Mouse (Mus musculus): ENCODE measurements at regions not wholly inside any gene's neighbourhood (a gene's known extent, or its start where the extent isn't known, plus 50 kb on each side); places are given as distances from the start of the nearest gene placed in this dataset.

DNA sequence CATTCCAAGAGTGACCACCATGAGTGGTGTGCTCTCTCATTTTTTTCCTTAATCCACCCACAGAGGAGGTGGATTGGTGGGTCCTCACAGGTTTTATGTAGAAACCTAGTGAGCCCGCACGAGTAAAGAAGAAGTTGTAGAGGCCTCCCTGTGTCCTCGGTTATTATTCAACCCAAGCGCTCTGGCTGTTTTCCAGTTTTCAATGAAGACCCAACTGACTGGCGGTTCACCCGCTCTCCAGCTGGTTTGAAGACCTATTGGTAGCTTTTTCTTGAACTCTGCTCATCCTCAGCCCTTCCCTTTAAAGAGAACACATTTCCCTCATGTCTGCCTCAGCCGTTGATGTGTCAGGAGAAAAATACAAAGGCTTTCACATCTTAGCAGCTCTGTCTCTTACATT is 196.7 kb upstream of the Pou3f3 start:
- H3K27ac ChIP-seq, result no peak overlapping the region
- H3K4me2 ChIP-seq (replicated peaks), result no peak overlapping the region
- no peaks in the 10 kb centered on the region for H3K4me1 ChIP-seq (replicated peaks)
- no peaks in the 10 kb centered on the region for H3K36me3 ChIP-seq
- H3K27me3 ChIP-seq (replicated peaks), result no peaks in the 10 kb centered on the region
- H3K9me3 ChIP-seq, result no peaks in the 10 kb centered on the region
- no peak for ATAC-seq
- H3K4me3 ChIP-seq (replicated peaks), result no peak overlapping the region
- no peak overlapping the region for H3K9ac ChIP-seq
- 90% methylated on average over 7 of the region's 7 CpGs for WGBS

DNA sequence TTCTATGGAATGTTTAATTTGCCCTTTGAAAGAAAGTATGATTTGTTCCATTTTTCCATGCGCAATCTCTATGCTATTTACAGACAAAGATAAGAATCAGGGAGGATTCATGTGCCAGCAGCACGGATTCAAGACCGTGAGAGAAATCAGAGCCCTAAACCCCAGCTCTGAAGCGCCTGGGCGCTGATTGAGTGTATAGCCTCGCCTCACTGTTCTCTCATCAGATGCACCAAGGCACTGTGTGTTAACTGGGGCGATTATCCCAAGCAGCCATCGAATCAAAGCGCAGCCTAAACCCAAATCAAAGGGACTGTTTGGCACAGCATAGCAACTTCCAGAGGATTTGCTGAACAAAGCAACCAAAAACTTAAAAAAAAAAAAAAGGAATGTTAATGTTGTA is 191.1 kb upstream of the Pou3f3 start:
- WGBS, result 74% methylated on average over 9 of the region's 9 CpGs
- H3K36me3 ChIP-seq, result no peaks in the 10 kb centered on the region
- ATAC-seq, result no peak
- no peaks in the 10 kb centered on the region for H3K9me3 ChIP-seq
- H3K27ac ChIP-seq, result no peak overlapping the region
- no peak overlapping the region for H3K4me3 ChIP-seq (replicated peaks)
- H3K27me3 ChIP-seq (replicated peaks), result no peaks in the 10 kb centered on the region
- H3K9ac ChIP-seq, result no peak overlapping the region
- H3K4me2 ChIP-seq (replicated peaks), result no peak overlapping the region
- H3K4me1 ChIP-seq (replicated peaks), result no peaks in the 10 kb centered on the region

DNA sequence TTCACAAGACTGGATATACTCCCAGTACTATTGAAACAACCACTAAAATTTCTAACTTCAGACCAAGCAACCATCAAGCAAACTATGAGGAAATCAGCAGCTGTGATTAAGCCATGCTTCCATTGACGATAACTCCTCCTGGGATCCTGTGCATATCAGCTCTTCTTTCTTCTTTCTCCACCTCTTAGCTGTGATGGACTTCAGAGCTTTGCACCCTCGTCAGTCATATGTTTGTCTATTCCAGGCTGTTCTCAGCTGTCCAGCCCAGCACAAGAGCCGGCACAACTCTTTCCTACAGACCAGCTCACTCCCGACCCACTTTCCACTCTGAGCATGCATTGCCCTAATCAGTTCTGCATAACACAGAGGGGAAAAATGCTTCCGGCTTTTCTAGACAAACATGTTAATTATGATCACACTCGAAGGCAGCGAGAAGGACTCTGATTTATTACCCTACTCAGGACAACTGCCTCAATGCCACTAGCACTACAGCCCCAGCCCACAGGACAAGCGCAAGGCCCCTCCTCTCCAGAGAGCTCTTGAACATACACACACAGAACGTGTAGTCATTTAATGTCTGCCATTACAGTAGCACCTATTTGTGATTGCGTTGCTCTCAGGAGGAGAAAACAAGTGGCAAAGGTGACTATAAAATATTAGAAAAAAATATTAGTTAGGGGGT is 190.4 kb upstream of the Pou3f3 start:
- Histone ChIP-seq H3K27me3 (replicated peaks) (no peaks in the 10 kb centered on the region), H3K9ac (no peak overlapping the region), H3K36me3 (no peaks in the 10 kb centered on the region), H3K27ac (no peak overlapping the region), H3K4me2 (replicated peaks) (no peak overlapping the region), H3K4me1 (replicated peaks) (no peaks in the 10 kb centered on the region), H3K4me3 (replicated peaks) (no peak overlapping the region), H3K9me3 (no peaks in the 10 kb centered on the region)
- WGBS, result 45% methylated on average over 10 of the region's 10 CpGs
- peak; percentile 82 for ATAC-seq

DNA sequence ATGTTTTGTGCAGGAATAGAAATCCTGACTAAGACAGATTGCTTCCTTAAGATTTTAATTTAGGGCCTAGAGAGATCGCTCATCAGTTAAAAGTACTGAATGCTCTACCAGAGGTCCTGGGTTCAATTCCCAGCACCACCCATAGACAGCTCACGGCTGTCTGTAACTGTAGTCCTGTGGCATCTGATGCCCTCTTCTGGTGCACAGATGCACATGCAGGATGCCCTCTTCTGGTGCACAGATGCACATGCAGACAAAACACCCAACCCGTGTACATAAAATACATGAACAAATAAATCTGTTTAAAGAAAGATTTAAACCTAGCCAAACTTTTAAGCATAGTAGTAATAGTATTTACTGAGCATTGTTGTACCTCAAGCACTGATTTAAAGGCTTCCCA is 181.2 kb upstream of the Pou3f3 start:
- ATAC-seq, result no peak
- Histone ChIP-seq H3K36me3 (no peaks in the 10 kb centered on the region), H3K4me1 (replicated peaks) (no peaks in the 10 kb centered on the region), H3K9me3 (no peaks in the 10 kb centered on the region), H3K4me2 (replicated peaks) (no peak overlapping the region), H3K9ac (no peak overlapping the region), H3K4me3 (replicated peaks) (no peak overlapping the region), H3K27me3 (replicated peaks) (no peaks in the 10 kb centered on the region), H3K27ac (no peak overlapping the region)
- WGBS, result 97% methylated on average over 3 of the region's 3 CpGs

DNA sequence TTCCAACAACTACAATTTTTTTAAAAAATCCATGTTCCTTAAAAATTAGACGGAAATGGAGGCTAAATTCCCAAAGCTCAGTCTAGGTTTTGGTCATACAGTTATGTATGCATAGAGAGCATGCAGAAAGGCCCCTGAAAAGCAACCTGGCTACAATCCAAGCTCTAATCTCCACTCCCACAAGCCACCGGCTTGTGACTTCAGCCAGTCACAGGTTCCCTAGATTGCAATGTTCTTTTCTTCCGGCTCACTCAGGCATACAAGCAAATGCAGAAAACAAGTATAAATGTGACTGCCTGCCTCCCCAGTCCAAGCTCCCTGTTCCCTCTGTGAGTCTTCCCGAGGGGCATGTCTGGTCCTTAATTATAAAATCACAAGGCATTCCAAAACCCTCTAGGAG is 171.2 kb upstream of the Pou3f3 start:
- Histone ChIP-seq H3K27me3 (replicated peaks) (no peaks in the 10 kb centered on the region), H3K4me2 (replicated peaks) (no peak overlapping the region), H3K9me3 (no peaks in the 10 kb centered on the region), H3K27ac (no peak overlapping the region), H3K9ac (no peak overlapping the region), H3K4me3 (replicated peaks) (no peak overlapping the region), H3K36me3 (no peaks in the 10 kb centered on the region), H3K4me1 (replicated peaks) (no peaks in the 10 kb centered on the region)
- 72% methylated on average over 4 of the region's 4 CpGs for WGBS
- ATAC-seq, result no peak

DNA sequence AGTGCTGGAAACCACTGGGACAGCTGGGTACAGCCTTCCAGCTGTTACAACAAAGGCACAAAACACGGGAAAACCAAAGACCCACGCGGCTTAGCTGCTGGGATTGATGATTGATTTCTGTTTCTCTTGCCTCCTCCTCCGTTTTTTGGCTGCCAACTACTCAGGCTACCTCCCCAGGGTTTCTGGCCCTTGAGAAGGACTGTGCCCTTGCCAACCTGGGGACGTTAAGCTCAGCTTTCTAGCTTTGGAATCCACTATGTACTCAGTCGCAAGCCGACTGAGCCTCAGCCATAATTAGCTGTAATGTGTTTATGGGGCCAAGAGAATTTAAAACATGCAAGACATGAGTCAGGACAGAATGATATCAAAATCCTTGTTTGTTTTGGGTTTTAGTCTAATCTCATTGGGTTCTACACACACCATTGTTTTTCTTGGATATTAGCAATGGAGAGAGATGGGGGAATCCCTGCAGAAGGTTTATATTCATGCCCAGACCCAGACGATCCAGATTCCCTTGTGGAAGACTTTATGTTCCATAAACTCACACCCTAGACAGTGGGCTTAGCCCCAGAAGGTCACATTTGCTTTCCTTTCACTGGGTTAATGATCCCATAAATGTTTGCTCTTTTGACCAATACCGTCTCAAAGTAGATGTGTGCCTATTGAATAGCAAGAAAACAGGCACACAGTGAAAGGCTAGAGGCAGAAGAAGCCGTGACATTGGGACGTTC is 167.7 kb upstream of the Pou3f3 start:
- Histone ChIP-seq H3K4me1 (replicated peaks) (no peaks in the 10 kb centered on the region), H3K27ac (no peak overlapping the region), H3K27me3 (replicated peaks) (no peaks in the 10 kb centered on the region), H3K4me3 (replicated peaks) (no peak overlapping the region), H3K36me3 (no peaks in the 10 kb centered on the region), H3K4me2 (replicated peaks) (no peak overlapping the region), H3K9ac (no peak overlapping the region), H3K9me3 (no peaks in the 10 kb centered on the region)
- 49% methylated on average over 11 of the region's 11 CpGs for WGBS
- ATAC-seq, result no peak

DNA sequence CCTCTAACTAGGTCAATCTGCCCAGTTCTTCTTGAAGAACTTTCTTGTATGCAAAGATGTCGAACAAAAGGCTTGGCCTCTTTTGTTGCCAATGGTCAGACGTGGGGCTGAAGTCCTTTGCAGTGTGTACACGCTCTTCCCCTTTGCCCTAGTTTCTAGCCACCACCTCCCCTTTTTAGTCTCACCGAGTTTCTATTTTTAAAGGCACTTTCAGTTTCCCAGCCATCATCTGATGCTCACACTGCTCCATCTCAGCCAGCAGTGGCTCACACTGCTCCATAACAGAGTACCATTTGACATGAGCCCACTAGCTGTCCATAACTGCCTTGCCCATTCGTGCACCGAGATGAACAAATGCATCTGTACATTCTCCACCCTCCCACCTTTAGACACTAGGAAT is 162.7 kb upstream of the Pou3f3 start:
- Histone ChIP-seq H3K4me1 (replicated peaks) (no peaks in the 10 kb centered on the region), H3K36me3 (no peaks in the 10 kb centered on the region), H3K27ac (no peak overlapping the region), H3K9ac (no peak overlapping the region), H3K27me3 (replicated peaks) (no peaks in the 10 kb centered on the region), H3K4me3 (replicated peaks) (no peak overlapping the region), H3K4me2 (replicated peaks) (no peak overlapping the region), H3K9me3 (no peaks in the 10 kb centered on the region)
- WGBS, result 72% methylated on average over 6 of the region's 6 CpGs
- no peak for ATAC-seq

DNA sequence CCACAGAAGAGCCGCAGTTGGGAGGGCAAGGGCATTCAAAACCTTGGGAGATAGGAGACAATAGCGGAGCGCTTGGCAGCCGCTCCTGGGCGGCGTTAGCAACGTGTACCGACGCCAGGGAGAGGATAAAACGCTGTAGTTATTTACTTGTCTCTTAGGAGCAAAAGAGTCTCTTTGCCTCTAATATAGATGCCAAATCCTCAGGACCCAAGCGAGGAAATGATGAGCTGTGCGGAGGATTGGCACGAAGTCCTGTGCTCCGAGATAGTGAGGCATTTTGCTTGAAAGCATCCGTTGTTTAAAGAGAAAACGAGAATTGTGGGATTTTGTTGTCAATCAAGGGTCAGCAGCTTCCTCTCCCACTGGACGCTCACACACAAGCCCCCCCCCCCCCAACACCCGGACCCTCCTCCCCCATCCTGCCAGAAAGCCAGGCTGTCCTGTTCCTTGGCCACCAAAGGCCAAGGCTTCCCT is 156.5 kb upstream of the Pou3f3 start:
- no peak overlapping the region for H3K4me3 ChIP-seq (replicated peaks)
- no peaks in the 10 kb centered on the region for H3K27me3 ChIP-seq (replicated peaks)
- no peaks in the 10 kb centered on the region for H3K36me3 ChIP-seq
- 67% methylated on average over 18 of the region's 18 CpGs for WGBS
- H3K9me3 ChIP-seq, result no peaks in the 10 kb centered on the region
- no peak overlapping the region for H3K4me2 ChIP-seq (replicated peaks)
- H3K4me1 ChIP-seq (replicated peaks), result no peaks in the 10 kb centered on the region
- no peak overlapping the region for H3K27ac ChIP-seq
- ATAC-seq, result no peak
- H3K9ac ChIP-seq, result no peak overlapping the region

DNA sequence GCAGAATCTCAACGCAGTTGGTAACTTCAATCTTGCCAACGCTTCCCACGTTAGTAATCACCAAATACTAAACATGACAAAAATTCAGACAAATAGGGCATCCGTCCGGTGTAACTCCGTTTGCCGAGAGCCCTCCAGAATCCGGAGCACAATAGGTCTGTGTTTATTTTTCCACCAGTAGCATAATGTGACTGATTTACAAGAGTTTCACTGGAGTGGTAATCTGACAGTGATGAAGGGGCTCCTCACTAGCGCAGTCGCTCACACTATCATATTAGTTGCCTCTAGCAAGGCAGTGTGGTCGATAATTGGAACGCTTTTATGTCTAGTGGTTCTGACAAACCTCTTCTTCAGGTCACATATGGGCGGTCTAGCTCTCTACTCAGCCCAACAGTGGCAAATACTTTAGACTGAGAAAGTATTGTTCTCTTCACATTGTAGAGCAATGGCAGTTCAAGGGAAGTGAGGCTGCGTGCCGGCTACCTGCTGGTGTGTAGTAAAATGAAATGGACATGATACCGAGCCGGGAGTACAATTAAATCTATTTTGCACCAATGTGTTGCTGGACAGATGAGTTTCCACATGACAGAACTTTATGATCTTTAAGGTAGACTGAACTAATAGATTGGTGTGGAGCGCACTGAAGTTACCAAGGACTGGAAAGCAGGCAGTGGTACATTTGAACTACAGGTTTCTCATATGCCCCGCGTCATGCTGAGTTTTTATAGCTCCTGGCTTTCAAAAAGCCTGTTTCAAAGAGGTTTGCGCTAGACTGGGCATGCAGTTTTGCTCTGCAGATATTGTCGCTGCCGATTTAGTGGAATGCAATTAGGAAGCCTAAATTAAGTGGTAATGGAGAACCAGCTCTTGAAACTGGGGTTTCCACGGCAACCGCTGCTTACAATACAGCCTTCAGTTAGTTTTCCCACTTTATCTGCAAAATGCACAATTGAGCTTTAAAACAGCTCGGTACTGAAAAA is 155.7 kb upstream of the Pou3f3 start:
- Histone ChIP-seq H3K4me1 (replicated peaks) (no peaks in the 10 kb centered on the region), H3K9me3 (no peaks in the 10 kb centered on the region), H3K4me3 (replicated peaks) (no peak overlapping the region), H3K4me2 (replicated peaks) (no peak overlapping the region), H3K27me3 (replicated peaks) (no peaks in the 10 kb centered on the region), H3K36me3 (no peaks in the 10 kb centered on the region), H3K27ac (no peak overlapping the region), H3K9ac (no peak overlapping the region)
- 64% methylated on average over 26 of the region's 26 CpGs for WGBS
- ATAC-seq, result no peak

DNA sequence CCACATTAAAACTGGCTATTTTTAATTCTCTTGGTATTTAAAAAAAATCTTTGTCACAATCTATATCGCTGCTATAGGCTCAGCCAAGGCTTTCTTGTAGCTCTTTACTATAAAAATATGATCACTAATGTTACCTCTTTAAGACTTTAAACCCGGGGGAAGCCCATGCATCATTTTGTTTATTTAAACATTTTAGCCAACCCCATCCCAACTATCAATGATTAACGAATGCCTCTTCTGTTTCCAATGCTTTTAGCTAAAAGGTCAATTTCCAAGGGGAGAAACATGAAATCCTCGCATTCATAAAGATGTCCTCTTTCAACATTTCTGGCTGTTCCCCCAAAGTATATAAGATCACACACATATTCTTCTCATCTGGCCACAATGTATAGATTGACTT is 153.6 kb upstream of the Pou3f3 start:
- Histone ChIP-seq H3K9me3 (no peaks in the 10 kb centered on the region), H3K9ac (no peak overlapping the region), H3K27me3 (replicated peaks) (no peaks in the 10 kb centered on the region), H3K27ac (no peak overlapping the region), H3K4me2 (replicated peaks) (no peak overlapping the region), H3K4me1 (replicated peaks) (no peaks in the 10 kb centered on the region), H3K4me3 (replicated peaks) (no peak overlapping the region), H3K36me3 (no peaks in the 10 kb centered on the region)
- 49% methylated on average over 4 of the region's 4 CpGs for WGBS
- ATAC-seq, result no peak

DNA sequence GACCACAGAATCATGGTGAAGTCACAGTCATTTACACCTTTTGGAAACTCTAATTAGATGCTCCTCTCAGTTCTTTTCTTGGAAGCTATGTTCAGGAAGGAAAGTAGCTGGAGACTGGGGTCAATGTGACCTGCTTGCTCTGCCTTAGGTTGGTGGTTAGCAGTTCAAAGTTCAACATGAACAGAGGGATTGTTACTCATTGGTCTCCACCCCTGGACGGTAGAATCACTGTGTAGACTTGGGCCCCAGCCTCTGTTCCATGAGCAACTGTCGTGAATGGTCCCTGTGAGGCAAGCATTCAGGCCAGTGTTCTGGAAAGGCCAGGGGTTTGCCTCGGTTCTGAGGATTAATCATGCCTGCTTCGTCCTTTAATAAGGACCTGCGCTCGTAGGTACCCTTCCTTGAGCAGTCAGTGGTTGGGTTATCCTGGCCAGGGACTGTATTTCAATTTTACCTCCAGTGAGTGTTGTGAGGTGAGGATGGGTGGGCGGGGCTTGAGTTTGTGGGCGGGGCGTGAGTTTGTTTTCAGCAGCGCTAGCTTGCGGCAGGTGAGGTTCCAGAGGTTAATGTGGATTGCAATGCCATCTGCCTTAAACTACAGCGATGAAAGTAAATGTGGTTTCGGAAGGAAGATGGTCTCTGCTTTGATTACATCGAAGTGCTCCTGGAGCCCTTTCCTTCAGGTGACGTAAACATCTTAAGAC is 152.6 kb upstream of the Pou3f3 start:
- no peaks in the 10 kb centered on the region for H3K36me3 ChIP-seq
- no peaks in the 10 kb centered on the region for H3K9me3 ChIP-seq
- no peak overlapping the region for H3K27ac ChIP-seq
- no peaks in the 10 kb centered on the region for H3K4me1 ChIP-seq (replicated peaks)
- 42% methylated on average over 15 of the region's 15 CpGs for WGBS
- no peak overlapping the region for H3K4me2 ChIP-seq (replicated peaks)
- H3K4me3 ChIP-seq (replicated peaks), result no peak overlapping the region
- H3K27me3 ChIP-seq (replicated peaks), result no peaks in the 10 kb centered on the region
- ATAC-seq, result peak; percentile 89
- H3K9ac ChIP-seq, result no peak overlapping the region

DNA sequence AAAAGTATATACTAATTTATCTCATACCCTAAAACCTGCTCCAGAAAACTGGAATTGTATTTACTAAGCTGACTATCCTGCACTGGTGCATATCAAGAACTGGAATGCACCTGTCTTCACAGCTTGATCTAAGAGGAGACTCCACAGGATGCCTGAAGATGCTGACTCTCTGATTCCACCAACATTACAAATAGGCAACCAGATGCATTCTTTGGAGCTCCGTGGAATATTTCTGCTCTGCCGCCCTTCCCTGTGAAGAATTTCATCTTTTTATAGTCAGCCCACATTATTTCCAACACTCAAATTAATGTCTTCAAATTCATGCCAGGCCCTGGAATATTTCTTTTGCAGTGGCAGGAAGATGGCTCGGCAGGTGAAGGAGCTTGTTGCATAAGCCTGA is 148.7 kb upstream of the Pou3f3 start:
- H3K36me3 ChIP-seq, result no peaks in the 10 kb centered on the region
- 83% methylated on average over 3 of the region's 3 CpGs for whole genome bisulfite sequencing
- no peak overlapping the region for H3K27ac ChIP-seq
- no peak overlapping the region for H3K9ac ChIP-seq
- H3K4me2 ChIP-seq (replicated peaks), result no peak overlapping the region
- H3K4me1 ChIP-seq (replicated peaks), result no peaks in the 10 kb centered on the region
- no peaks in the 10 kb centered on the region for H3K27me3 ChIP-seq (replicated peaks)
- H3K4me3 ChIP-seq (replicated peaks), result no peak overlapping the region
- ATAC-seq, result no peak
- H3K9me3 ChIP-seq, result no peaks in the 10 kb centered on the region

All from intestine, embryonic 15.5 days (tissue).